Mouse (Mus musculus): Measurements from ENCODE around the gene Hdac5. TPM values are rescaled to one million over a fixed set of nuclear protein-coding genes. Genes with fewer than 3 reads are reported as not detected.

The Hdac5 gene
- polyA plus RNA-seq (2012; rRNA removed) = 188 and 194 TPM in 2 replicates

- peaks cover 21% of the 10 kb centered on the region for H3K4me1 ChIP-seq (ENCODE audit: control insufficient read depth, insufficient read depth, low read length)
- DNase-seq = peak; percentile 98 to 99
- under 1% methylated on average over 40 of the region's 49 CpGs for WGBS
- TF ChIP-seq POLR2A (IDR thresholded peaks at IDR 0.05; ENCODE audit: borderline replicate concordance, insufficient read depth, low read length) = peak; percentile 80
- no peak; the same call in 1 of the 2 replicates for TF ChIP-seq CTCF (IDR thresholded peaks at IDR 0.05; ENCODE audit: borderline replicate concordance, insufficient read depth, low read depth, low read length)
- H3K4me3 ChIP-seq (replicated peaks; ENCODE audit: insufficient read depth, low read depth, low read length) = peak within 1 kb of the TSS; percentile 98
- peak within 1 kb of the TSS; percentile 78 for H3K27ac ChIP-seq (ENCODE audit: insufficient read depth, low read length)
- no peaks in the 10 kb centered on the region for H3K27me3 ChIP-seq (ENCODE audit: control insufficient read depth, insufficient read depth, low read length)
These were observed at the start of gene Hdac5 for GRCm38 (mm10) chr11:102230006-102230741. Gene Hdac5 (minus strand): TSS chr11:102230166.

- Histone ChIP-seq H3K27ac (ENCODE audit: insufficient read depth, low read length) (no peak overlapping the region), H3K27me3 (ENCODE audit: control insufficient read depth, insufficient read depth, low read length) (no peaks in the 10 kb centered on the region), H3K4me3 (replicated peaks; ENCODE audit: insufficient read depth, low read depth, low read length) (no peak overlapping the region), H3K4me1 (ENCODE audit: control insufficient read depth, insufficient read depth, low read length) (peaks cover 4% of the 10 kb centered on the region; the same call in 1 of the 2 replicates)
- WGBS = 74% methylated on average over 3 of the region's 3 CpGs
- DNase-seq = no peak
- no peak for TF ChIP-seq POLR2A (IDR thresholded peaks at IDR 0.05; ENCODE audit: borderline replicate concordance, insufficient read depth, low read length)
These were observed 49.6 kb upstream of the Hdac5 start for GRCm38 (mm10) chr11:102279595-102279994.

- Histone ChIP-seq H3K4me3 (replicated peaks; ENCODE audit: insufficient read depth, low read depth, low read length) (no peak overlapping the region), H3K4me1 (ENCODE audit: control insufficient read depth, insufficient read depth, low read length) (peaks cover 4% of the 10 kb centered on the region; the same call in 1 of the 2 replicates), H3K27ac (ENCODE audit: insufficient read depth, low read length) (no peak overlapping the region), H3K27me3 (ENCODE audit: control insufficient read depth, insufficient read depth, low read length) (no peaks in the 10 kb centered on the region)
- TF ChIP-seq POLR2A (IDR thresholded peaks at IDR 0.05; ENCODE audit: borderline replicate concordance, insufficient read depth, low read length) (no peak), CTCF (IDR thresholded peaks at IDR 0.05; ENCODE audit: borderline replicate concordance, insufficient read depth, low read depth, low read length) (no peak)
- 40% methylated on average over 11 of the region's 12 CpGs for WGBS
- DNase-seq = no peak
These were observed 47.8 kb upstream of the Hdac5 start for GRCm38 (mm10) chr11:102277754-102278153.

GRCm38 (mm10) chr11:102276411-102276915, 46.5 kb upstream of the Hdac5 start:
- H3K27ac ChIP-seq (ENCODE audit: insufficient read depth, low read length) = no peak overlapping the region
- DNase-seq = peak in 1 of 2 experiments; percentile 46
- H3K27me3 ChIP-seq (ENCODE audit: control insufficient read depth, insufficient read depth, low read length) = no peaks in the 10 kb centered on the region
- H3K4me1 ChIP-seq (ENCODE audit: control insufficient read depth, insufficient read depth, low read length) = peaks cover 4% of the 10 kb centered on the region; the same call in 1 of the 2 replicates
- TF ChIP-seq CTCF (IDR thresholded peaks at IDR 0.05; ENCODE audit: borderline replicate concordance, insufficient read depth, low read depth, low read length) (no peak), POLR2A (IDR thresholded peaks at IDR 0.05; ENCODE audit: borderline replicate concordance, insufficient read depth, low read length) (no peak)
- 2% methylated on average over 33 of the region's 33 CpGs for WGBS
- peak overlapping the region; percentile 7 for H3K4me3 ChIP-seq (replicated peaks; ENCODE audit: insufficient read depth, low read depth, low read length)

- H3K27ac ChIP-seq (ENCODE audit: insufficient read depth, low read length) = no peak within 1 kb of the TSS
- H3K4me3 ChIP-seq (replicated peaks; ENCODE audit: insufficient read depth, low read depth, low read length) = no peak within 1 kb of the TSS
- H3K4me1 ChIP-seq (ENCODE audit: control insufficient read depth, insufficient read depth, low read length) = peaks cover 16% of the 10 kb centered on the region
- WGBS = 59% methylated on average over 12 of the region's 12 CpGs
- TF ChIP-seq POLR2A (IDR thresholded peaks at IDR 0.05; ENCODE audit: borderline replicate concordance, insufficient read depth, low read length) (no peak), CTCF (IDR thresholded peaks at IDR 0.05; ENCODE audit: borderline replicate concordance, insufficient read depth, low read depth, low read length) (no peak)
- H3K27me3 ChIP-seq (ENCODE audit: control insufficient read depth, insufficient read depth, low read length) = no peaks in the 10 kb centered on the region
- DNase-seq = no peak
These were observed 38.7 kb upstream of the Hdac5 start, which contains the start of gene Asb16 for GRCm38 (mm10) chr11:102268520-102269244. Gene Asb16 (plus strand): TSS chr11:102268743.

- H3K27me3 ChIP-seq (ENCODE audit: control insufficient read depth, insufficient read depth, low read length) = no peaks in the 10 kb centered on the region
- peaks cover 18% of the 10 kb centered on the region for H3K4me1 ChIP-seq (ENCODE audit: control insufficient read depth, insufficient read depth, low read length)
- TF ChIP-seq CTCF (IDR thresholded peaks at IDR 0.05; ENCODE audit: borderline replicate concordance, insufficient read depth, low read depth, low read length) (peak; percentile 75), POLR2A (IDR thresholded peaks at IDR 0.05; ENCODE audit: borderline replicate concordance, insufficient read depth, low read length) (no peak)
- WGBS = 6% methylated on average over 11 of the region's 11 CpGs
- H3K4me3 ChIP-seq (replicated peaks; ENCODE audit: insufficient read depth, low read depth, low read length) = no peak overlapping the region
- peak; percentile 75 to 76 for DNase-seq
- no peak overlapping the region for H3K27ac ChIP-seq (ENCODE audit: insufficient read depth, low read length)
These were observed 37.5 kb upstream of the Hdac5 start for GRCm38 (mm10) chr11:102267480-102267879.

GRCm38 (mm10) chr11:102266631-102267355, 36.8 kb upstream of the Hdac5 start:
- TF ChIP-seq CTCF (IDR thresholded peaks at IDR 0.05; ENCODE audit: borderline replicate concordance, insufficient read depth, low read depth, low read length) (no peak), POLR2A (IDR thresholded peaks at IDR 0.05; ENCODE audit: borderline replicate concordance, insufficient read depth, low read length) (no peak)
- no peak overlapping the region for H3K4me3 ChIP-seq (replicated peaks; ENCODE audit: insufficient read depth, low read depth, low read length)
- no peak for DNase-seq
- peaks cover 18% of the 10 kb centered on the region for H3K4me1 ChIP-seq (ENCODE audit: control insufficient read depth, insufficient read depth, low read length)
- H3K27me3 ChIP-seq (ENCODE audit: control insufficient read depth, insufficient read depth, low read length) = no peaks in the 10 kb centered on the region
- WGBS = 72% methylated on average over 8 of the region's 8 CpGs
- H3K27ac ChIP-seq (ENCODE audit: insufficient read depth, low read length) = no peak overlapping the region

All from cerebellum, adult 2 months (tissue).